Mouse (Mus musculus) neural tube, embryonic 13.5 days (tissue): ENCODE results near the gene Slx4ip. TPM values are rescaled to one million over a fixed set of nuclear protein-coding genes. Genes with fewer than 3 reads are reported as not detected.

Experiments used
- ATAC-seq: fragments of 200-750 bp; cut with Nextera tagmentation; 2 replicates; pipeline ENCODE4 v1.8.0; 2017; ENCODE audit warnings: low read depth, mild to moderate bottlenecking, moderate TSS enrichment, moderate library complexity
- H3K27ac ChIP-seq: fragments of 300-500 bp; sonication (generic); replicated peaks from 2 replicates; pipeline ENCODE4 v1.5.1; 2015; ENCODE audit warnings: moderate library complexity, mild to moderate bottlenecking, inconsistent platforms
- H3K27me3 ChIP-seq: fragments of 300-500 bp; sonication (generic); 2 replicates; pipeline ENCODE4 v1.6.1; 2015; ENCODE audit warnings: mild to moderate bottlenecking, inconsistent platforms
- H3K36me3 ChIP-seq: fragments of 300-500 bp; sonication (generic); 2 replicates; pipeline ENCODE4 v1.6.1; 2015; ENCODE audit warnings: mild to moderate bottlenecking, inconsistent platforms
- H3K4me1 ChIP-seq: fragments of 300-500 bp; sonication (generic); replicated peaks from 2 replicates; pipeline ENCODE4 v1.6.1; 2015; ENCODE audit warnings: inconsistent platforms
- H3K4me2 ChIP-seq: fragments of 300-500 bp; sonication (generic); 2 replicates; pipeline ENCODE4 v1.6.1; 2015; ENCODE audit warnings: inconsistent platforms, mild to moderate bottlenecking, moderate library complexity
- H3K4me3 ChIP-seq: fragments of 300-500 bp; sonication (generic); 2 replicates; pipeline ENCODE4 v1.5.1; 2015; ENCODE audit warnings: mild to moderate bottlenecking, inconsistent platforms
- H3K9ac ChIP-seq: fragments of 300-500 bp; sonication (generic); 2 replicates; pipeline ENCODE4 v1.6.1; 2015; ENCODE audit warnings: moderate library complexity, mild to moderate bottlenecking, inconsistent platforms
- H3K9me3 ChIP-seq: fragments of 300-500 bp; sonication (generic); 2 replicates; pipeline ENCODE4 v1.6.1; 2016; ENCODE audit warnings: inconsistent platforms
- WGBS: fragments of 180-500 bp; shearing (Covaris S2); methylation state at CpG from one replicate; pipeline ENCODE4 v1.1.7; 2015; 5-methylcytosine and 5-hydroxymethylcytosine counted together
- polyA plus RNA-seq: library from polyadenylated mRNA; unstranded; fragments of >200 nt; fragmentation: Nextera tagmentation; extraction: Ambion mirVana; gene quantifications from 2 replicates; pipeline ENCODE4 v1.2.1, GENCODE M21; 2015

Slx4ip gene
- polyA plus RNA-seq, 1 experiment from 2014 or later, result 12.3 TPM

DNA sequence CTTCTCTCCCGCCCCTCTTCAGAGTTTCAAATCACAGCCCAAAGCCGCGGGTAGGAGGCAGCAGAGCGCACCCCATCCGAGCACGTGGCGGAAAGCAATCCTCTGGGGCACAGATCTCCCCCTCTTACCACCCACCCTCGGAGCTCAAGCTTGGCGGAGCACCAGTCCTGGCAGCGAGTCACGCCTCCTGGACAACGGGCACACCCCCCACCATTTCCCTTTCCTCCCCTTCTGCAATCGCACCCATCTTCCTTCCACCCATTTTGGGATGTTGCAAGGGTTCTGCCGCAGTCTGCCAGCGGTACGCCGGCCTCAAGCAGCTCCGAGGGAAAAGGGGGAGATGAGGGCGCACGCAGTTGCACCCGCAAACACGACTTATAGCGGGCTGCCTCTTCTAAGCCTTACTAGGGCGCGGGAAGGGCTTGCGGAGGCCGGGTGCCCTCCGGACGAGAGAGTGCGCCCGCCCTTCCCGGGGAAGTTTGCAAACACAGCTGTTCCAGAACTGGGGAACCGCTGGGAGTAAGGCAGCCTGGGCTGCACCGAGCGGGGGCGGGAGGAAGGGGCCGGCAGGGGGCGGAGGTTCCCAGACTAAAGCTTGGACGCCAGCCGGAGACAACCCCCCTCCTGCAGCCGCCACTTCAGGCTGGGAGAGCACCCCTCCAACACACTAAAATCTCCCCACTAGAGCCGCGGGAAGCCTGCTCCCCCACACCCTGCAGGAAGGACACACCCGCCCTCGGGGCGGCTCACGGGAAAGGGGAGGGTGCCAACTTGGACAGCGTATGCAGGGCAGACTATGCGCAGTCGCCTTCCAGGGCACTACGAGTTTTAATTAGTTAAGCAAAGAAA lies 223.5 kb downstream of the Slx4ip start:
- Histone ChIP-seq H3K4me2 (peak overlapping the region; percentile 93), H3K27ac (peak overlapping the region; percentile 90), H3K4me1 (peaks cover 72% of the 10 kb centered on the region), H3K9ac (peak overlapping the region; percentile 88), H3K9me3 (no peaks in the 10 kb centered on the region), H3K36me3 (no peaks in the 10 kb centered on the region), H3K27me3 (peaks cover 39% of the 10 kb centered on the region), H3K4me3 (peak overlapping the region; percentile 61)
- 1% methylated on average over 51 of the region's 51 CpGs for WGBS
- peak; percentile 43 for ATAC-seq

DNA sequence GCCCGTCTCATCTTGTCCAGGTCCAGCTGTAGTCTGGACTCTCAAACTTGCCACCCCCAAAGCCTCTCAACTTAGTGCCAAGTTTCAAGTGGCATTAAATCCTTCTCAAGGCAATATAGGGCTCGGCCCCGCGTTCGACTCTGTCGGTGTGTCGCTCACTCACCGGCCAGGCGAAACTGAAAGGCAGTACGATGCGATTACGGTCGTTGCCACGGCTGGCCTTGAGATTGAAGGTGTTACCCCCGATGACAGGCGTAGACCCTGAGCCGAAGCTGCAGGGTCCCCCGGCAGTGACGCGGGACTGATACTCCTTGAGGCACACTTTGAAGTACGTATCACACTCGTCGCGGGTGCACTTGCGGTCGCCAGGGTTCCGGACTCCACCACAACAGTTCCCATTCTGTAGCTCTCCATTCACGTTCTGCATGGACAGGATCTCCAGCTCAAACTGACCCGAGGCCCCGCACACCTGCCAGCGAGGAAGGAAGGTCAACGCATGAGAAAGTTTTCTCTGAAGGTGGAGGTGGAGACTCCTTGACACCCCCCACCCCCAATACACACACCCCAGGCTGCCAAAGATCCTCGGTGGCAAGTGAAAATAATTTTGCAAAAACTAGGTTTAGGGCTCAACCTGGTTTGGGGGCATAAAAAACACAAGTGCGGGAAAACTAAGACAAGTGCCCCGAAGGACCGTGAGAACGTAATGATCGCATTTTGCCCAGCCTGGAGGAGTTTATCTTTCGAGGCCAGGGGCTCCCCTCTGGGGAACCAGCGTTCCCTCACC lies 224.4 kb downstream of the Slx4ip start:
- no peaks in the 10 kb centered on the region for H3K36me3 ChIP-seq
- peak overlapping the region; percentile 88 for H3K9ac ChIP-seq
- no peak for ATAC-seq
- H3K4me2 ChIP-seq, result peak overlapping the region; percentile 93
- peaks cover 62% of the 10 kb centered on the region for H3K4me1 ChIP-seq
- H3K4me3 ChIP-seq, result peak overlapping the region; percentile 61
- H3K27me3 ChIP-seq, result peaks cover 36% of the 10 kb centered on the region
- no peaks in the 10 kb centered on the region for H3K9me3 ChIP-seq
- under 1% methylated on average over 40 of the region's 40 CpGs for WGBS
- H3K27ac ChIP-seq, result peak overlapping the region; percentile 90

DNA sequence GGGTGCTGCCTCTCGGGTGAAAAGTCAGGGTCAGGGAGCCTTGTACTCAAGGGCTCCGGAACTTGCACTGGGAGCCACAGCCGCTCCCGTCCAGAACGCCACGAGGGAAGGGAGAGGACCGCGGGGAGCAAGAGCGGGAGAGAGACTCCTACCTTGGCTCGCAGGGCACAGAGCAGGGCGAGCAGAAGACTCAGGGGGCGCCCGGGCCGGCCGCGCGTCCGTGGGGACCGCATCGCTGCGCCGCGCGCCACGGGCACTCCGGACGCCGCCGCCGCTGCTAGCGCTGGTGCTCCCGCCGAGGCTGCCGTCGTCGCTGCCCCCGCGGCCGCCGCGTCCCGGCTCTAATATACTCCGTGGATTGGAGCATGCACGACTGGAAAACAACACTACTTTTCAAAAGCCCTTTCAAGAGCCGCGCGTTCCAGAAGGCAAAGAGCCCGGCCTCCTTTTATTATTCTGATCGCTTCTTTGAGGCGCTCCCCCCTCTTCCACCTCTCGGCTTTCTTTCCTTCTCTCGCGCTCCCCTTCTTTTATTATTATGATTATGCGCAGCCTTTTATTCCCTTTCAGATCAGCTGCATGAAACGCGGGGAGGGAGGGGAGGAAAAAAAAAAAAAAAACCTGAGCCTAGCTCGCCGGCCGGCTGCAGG lies 225.1 kb downstream of the Slx4ip start, which contains the start of gene Jag1:
Jag1 (minus strand) TSS at position 620 of the 650 bp plus-strand sequence.
- Histone ChIP-seq H3K36me3 (no peaks in the 10 kb centered on the region), H3K27ac (peak within 1 kb of the TSS; percentile 90), H3K9me3 (no peaks in the 10 kb centered on the region), H3K9ac (peak within 1 kb of the TSS; percentile 88), H3K27me3 (peaks cover 30% of the 10 kb centered on the region), H3K4me1 (peaks cover 55% of the 10 kb centered on the region), H3K4me3 (peak within 1 kb of the TSS; percentile 61), H3K4me2 (peak within 1 kb of the TSS; percentile 93)
- peak; percentile 13 for ATAC-seq
- under 1% methylated on average over 59 of the region's 59 CpGs for WGBS

DNA sequence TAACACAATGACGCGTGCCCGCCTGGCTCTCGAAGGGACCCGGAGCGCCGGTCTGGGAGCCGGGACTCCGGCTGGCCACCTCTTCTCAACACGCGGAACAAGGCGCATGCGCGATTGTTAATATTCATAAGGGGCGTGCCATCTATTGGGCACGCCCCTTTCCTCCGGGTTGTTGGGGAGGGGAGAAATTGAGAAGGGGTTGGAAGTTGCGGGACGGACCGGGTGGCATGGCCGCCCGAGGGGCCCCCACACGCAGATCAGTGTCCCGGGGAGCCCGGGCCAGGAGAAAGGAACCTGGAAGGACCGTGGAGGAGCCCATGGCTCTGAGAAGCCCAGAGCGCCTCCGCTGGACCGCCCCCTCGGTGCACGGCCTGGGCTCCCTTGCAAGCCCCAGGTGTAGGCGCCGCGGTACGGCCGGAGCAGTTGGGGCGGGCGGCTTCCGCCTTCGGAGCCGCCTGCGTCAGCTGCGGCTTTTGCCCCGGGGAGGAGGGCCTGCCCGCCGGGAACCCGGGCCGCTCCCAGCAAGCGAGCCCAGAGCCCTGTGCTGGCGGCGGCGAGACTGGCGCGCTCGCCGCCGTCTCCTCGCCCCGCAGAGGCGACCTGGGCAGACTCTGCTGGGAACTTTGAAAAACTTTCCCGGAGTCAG lies 225.8 kb downstream of the Slx4ip start:
- Histone ChIP-seq H3K4me1 (peaks cover 49% of the 10 kb centered on the region), H3K9me3 (no peaks in the 10 kb centered on the region)

DNA sequence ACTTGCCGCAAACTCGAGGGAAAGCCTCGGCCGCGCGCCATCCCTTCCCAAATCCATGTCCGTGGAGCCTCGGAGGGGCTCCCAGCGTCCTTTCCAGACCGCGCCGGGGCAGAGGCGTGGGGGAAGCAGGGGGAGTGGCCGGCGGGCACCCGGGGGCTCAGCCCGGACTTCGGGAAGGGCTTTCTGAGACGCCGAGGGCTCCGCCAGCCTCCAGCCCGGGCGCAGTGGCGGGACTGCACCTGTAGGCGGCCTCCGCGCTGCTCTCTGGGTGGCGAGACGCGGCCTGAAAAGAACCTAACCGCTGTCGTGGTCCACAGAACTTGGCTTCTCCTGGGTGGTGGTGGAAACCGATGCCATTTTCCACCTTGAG lies 226.3 kb downstream of the Slx4ip start:
- Histone ChIP-seq H3K9me3 (no peaks in the 10 kb centered on the region), H3K9ac (peak overlapping the region; percentile 88), H3K27me3 (peaks cover 30% of the 10 kb centered on the region), H3K4me1 (peaks cover 43% of the 10 kb centered on the region), H3K4me2 (peak overlapping the region; percentile 93), H3K27ac (peak overlapping the region; percentile 90), H3K4me3 (peak overlapping the region; percentile 61), H3K36me3 (no peaks in the 10 kb centered on the region)
- under 1% methylated on average over 33 of the region's 33 CpGs for WGBS
- peak; percentile 61 for ATAC-seq

More for the DNA sequence above, 225.8 kb downstream of the Slx4ip start:
- H3K4me3 ChIP-seq, result peak overlapping the region; percentile 61
- peak overlapping the region; percentile 88 for H3K9ac ChIP-seq
- peaks cover 30% of the 10 kb centered on the region for H3K27me3 ChIP-seq
- H3K4me2 ChIP-seq, result peak overlapping the region; percentile 93
- WGBS, result under 1% methylated on average over 61 of the region's 61 CpGs
- ATAC-seq, result peak; percentile 77
- H3K27ac ChIP-seq, result peak overlapping the region; percentile 90
- H3K36me3 ChIP-seq, result no peaks in the 10 kb centered on the region

Other genes with a start within 250 kb of the Slx4ip start
- 188 and 192 TPM in 2 replicates for gene Snap25, start 177.8 kb upstream of the Slx4ip start, polyA plus RNA-seq
- 17.6 and 28.8 TPM in 2 replicates for gene AL731706.2, start 5.5 kb upstream of the Slx4ip start, polyA plus RNA-seq
- 18.1 and 29.4 TPM in 2 replicates for gene AL731706.1, start 171 bp downstream of the Slx4ip start, polyA plus RNA-seq
- gene Mkks, start 171 bp downstream of the Slx4ip start, polyA plus RNA-seq, result 14.2 and 17.3 TPM in 2 replicates
- 17.8 and 18.8 TPM in 2 replicates for gene Jag1, start 225.4 kb downstream of the Slx4ip start, polyA plus RNA-seq